Mouse (Mus musculus) midbrain, embryonic 11.5 days (tissue): ENCODE data around the gene Plch2. TPM values are rescaled to one million over a fixed set of nuclear protein-coding genes. Genes with fewer than 3 reads are reported as not detected.

ENCODE experiments used
- ATAC-seq: fragments of 200-750 bp; cut with Nextera tagmentation; 2 replicates; pipeline ENCODE4 v1.8.0; 2017; ENCODE audit warnings: moderate TSS enrichment, moderate library complexity; ENCODE audit not compliant: low FRiP score
- DNase-seq: peaks from one replicate; pipeline ENCODE4 v3.0.0; 2015; ENCODE audit warnings: low spot score; ENCODE audit errors: missing footprints
- H3K27ac ChIP-seq: fragments of 300-500 bp; sonication (generic); 2 replicates; pipeline ENCODE4 v1.5.1; 2014; ENCODE audit warnings: low read depth, low read length
- H3K27me3 ChIP-seq: fragments of 300-500 bp; sonication (generic); 2 replicates; pipeline ENCODE4 v1.6.1; 2014; ENCODE audit warnings: mild to moderate bottlenecking, low read length, moderate library complexity, mixed read lengths; ENCODE audit not compliant: control insufficient read depth, insufficient read depth
- H3K36me3 ChIP-seq: fragments of 300-500 bp; sonication (generic); 2 replicates; pipeline ENCODE4 v1.6.1; 2014; ENCODE audit warnings: mild to moderate bottlenecking, low read length, moderate library complexity, mixed read lengths; ENCODE audit not compliant: control insufficient read depth, insufficient read depth
- H3K4me1 ChIP-seq: fragments of 300-500 bp; sonication (generic); 2 replicates; pipeline ENCODE4 v1.6.1; 2014; ENCODE audit warnings: low read length; ENCODE audit not compliant: control insufficient read depth, insufficient read depth
- H3K4me2 ChIP-seq: fragments of 300-500 bp; sonication (generic); 2 replicates; pipeline ENCODE4 v1.6.1; 2014; ENCODE audit warnings: mild to moderate bottlenecking, moderate library complexity
- H3K4me3 ChIP-seq: fragments of 300-500 bp; sonication (generic); 2 replicates; pipeline ENCODE4 v1.5.1; 2014; ENCODE audit warnings: low read depth, low read length
- H3K9ac ChIP-seq: fragments of 300-500 bp; sonication (generic); 2 replicates; pipeline ENCODE4 v1.6.1; 2014; ENCODE audit warnings: low read length
- H3K9me3 ChIP-seq: fragments of 300-500 bp; sonication (generic); 2 replicates; pipeline ENCODE4 v1.6.1; 2016; ENCODE audit warnings: low read length; ENCODE audit not compliant: control insufficient read depth
- WGBS: fragments of 180-500 bp; shearing (Covaris S2); extraction: QIAGEN DNeasy Blood & Tissue Kit; methylation state at CpG from one replicate; pipeline ENCODE4 v1.1.7; 2014; 5-methylcytosine and 5-hydroxymethylcytosine counted together
- polyA plus RNA-seq: library from polyadenylated mRNA; unstranded; fragments of >200 nt; fragmentation: Nextera tagmentation; extraction: Ambion mirVana; gene quantifications from 2 replicates; pipeline ENCODE4 v1.2.1, GENCODE M21; 2014

Plch2 gene
- polyA plus RNA-seq, 1 experiment from 2014 or later: 0.85 TPM

GRCm38 (mm10) chr4:155042606-155043288 lies 13.8 kb downstream of the Plch2 start:
- DNase-seq (no peak), ATAC-seq (peak; percentile 33; the same call in 1 of the 2 replicates)
- Histone ChIP-seq H3K4me3 (peak overlapping the region; percentile 43), H3K4me1 (peaks cover 19% of the 10 kb centered on the region), H3K9me3 (no peaks in the 10 kb centered on the region), H3K27ac (no peak overlapping the region), H3K27me3 (peaks cover 37% of the 10 kb centered on the region), H3K4me2 (peak overlapping the region; percentile 79), H3K36me3 (no peaks in the 10 kb centered on the region), H3K9ac (peak overlapping the region; percentile 55)
- WGBS: 2% methylated on average over 63 of the region's 65 CpGs

GRCm38 (mm10) chr4:155040696-155041095 lies 15.9 kb downstream of the Plch2 start:
- no peak overlapping the region for H3K4me3 ChIP-seq
- ATAC-seq: 0 out of 2 replicates have a peak, but pooled peaks have one; percentile 18
- no peak overlapping the region for H3K27ac ChIP-seq
- no peak overlapping the region for H3K4me2 ChIP-seq
- DNase-seq: no peak
- WGBS: 53% methylated on average over 6 of the region's 6 CpGs
- no peaks in the 10 kb centered on the region for H3K36me3 ChIP-seq
- H3K9ac ChIP-seq: peak overlapping the region; percentile 48; the same call in 1 of the 2 replicates
- no peaks in the 10 kb centered on the region for H3K9me3 ChIP-seq
- H3K4me1 ChIP-seq: peaks cover 19% of the 10 kb centered on the region
- peaks cover 37% of the 10 kb centered on the region for H3K27me3 ChIP-seq

- ATAC-seq: peak; percentile 51
- 8% methylated on average over 9 of the region's 9 CpGs for WGBS
- Histone ChIP-seq H3K4me3 (no peak overlapping the region), H3K4me1 (peaks cover 19% of the 10 kb centered on the region), H3K9ac (peak overlapping the region; percentile 48), H3K36me3 (no peaks in the 10 kb centered on the region), H3K4me2 (0 out of 2 replicates have a peak overlapping the region, but pooled peaks have one; percentile 6), H3K9me3 (no peaks in the 10 kb centered on the region), H3K27me3 (peaks cover 37% of the 10 kb centered on the region), H3K27ac (no peak overlapping the region)
- DNase-seq: no peak
Measured at GRCm38 (mm10) chr4:155040197-155040596, 16.4 kb downstream of the Plch2 start.

- H3K36me3 ChIP-seq: no peaks in the 10 kb centered on the region
- H3K27me3 ChIP-seq: no peaks in the 10 kb centered on the region
- 68% methylated on average over 13 of the region's 13 CpGs for WGBS
- H3K4me3 ChIP-seq: no peak overlapping the region
- no peak overlapping the region for H3K4me2 ChIP-seq
- no peak overlapping the region for H3K27ac ChIP-seq
- ATAC-seq (no peak), DNase-seq (no peak)
- no peaks in the 10 kb centered on the region for H3K9me3 ChIP-seq
- H3K9ac ChIP-seq: no peak overlapping the region
- peaks cover 19% of the 10 kb centered on the region for H3K4me1 ChIP-seq
Measured at GRCm38 (mm10) chr4:155034787-155035186, 21.8 kb downstream of the Plch2 start.

GRCm38 (mm10) chr4:155034202-155034601 lies 22.4 kb downstream of the Plch2 start:
- H3K4me3 ChIP-seq: no peak overlapping the region
- DNase-seq: no peak
- peaks cover 19% of the 10 kb centered on the region for H3K4me1 ChIP-seq
- H3K9me3 ChIP-seq: no peaks in the 10 kb centered on the region
- no peak overlapping the region for H3K9ac ChIP-seq
- no peak for ATAC-seq
- no peaks in the 10 kb centered on the region for H3K36me3 ChIP-seq
- 30% methylated on average over 7 of the region's 7 CpGs for WGBS
- H3K27ac ChIP-seq: no peak overlapping the region
- H3K4me2 ChIP-seq: no peak overlapping the region
- H3K27me3 ChIP-seq: no peaks in the 10 kb centered on the region

- Histone ChIP-seq H3K9ac (no peak overlapping the region), H3K4me2 (no peak overlapping the region), H3K4me1 (peaks cover 19% of the 10 kb centered on the region), H3K27ac (no peak overlapping the region), H3K27me3 (no peaks in the 10 kb centered on the region), H3K9me3 (no peaks in the 10 kb centered on the region), H3K36me3 (no peaks in the 10 kb centered on the region), H3K4me3 (no peak overlapping the region)
- 28% methylated on average over 6 of the region's 6 CpGs for WGBS
- no peak for ATAC-seq
- DNase-seq: no peak
Measured at GRCm38 (mm10) chr4:155033115-155033514, 23.5 kb downstream of the Plch2 start.

GRCm38 (mm10) chr4:155024170-155025010 lies 32.2 kb downstream of the Plch2 start:
- Histone ChIP-seq H3K4me1 (peaks cover 7% of the 10 kb centered on the region), H3K36me3 (no peaks in the 10 kb centered on the region), H3K9ac (no peak overlapping the region), H3K4me3 (no peak overlapping the region), H3K9me3 (no peaks in the 10 kb centered on the region), H3K27me3 (no peaks in the 10 kb centered on the region), H3K27ac (no peak overlapping the region), H3K4me2 (no peak overlapping the region)
- 86% methylated on average over 11 of the region's 11 CpGs for WGBS
- DNase-seq (no peak), ATAC-seq (0 out of 2 replicates have a peak, but pooled peaks have one; percentile 22)

- H3K9me3 ChIP-seq: no peaks in the 10 kb centered on the region
- WGBS: 79% methylated on average over 7 of the region's 7 CpGs
- H3K36me3 ChIP-seq: no peaks in the 10 kb centered on the region
- no peak overlapping the region for H3K4me3 ChIP-seq
- H3K4me2 ChIP-seq: no peak overlapping the region
- no peak for DNase-seq
- H3K27me3 ChIP-seq: 0 out of 2 replicates have a peak, but pooled peaks cover 4% of the 10 kb centered on the region
- peaks cover 12% of the 10 kb centered on the region for H3K4me1 ChIP-seq
- H3K9ac ChIP-seq: no peak overlapping the region
- H3K27ac ChIP-seq: no peak overlapping the region
- ATAC-seq: no peak
Measured at GRCm38 (mm10) chr4:155022228-155022855, 34.2 kb downstream of the Plch2 start.
